Mouse (Mus musculus): ENCODE measurements around the gene Hid1.

The Hid1 gene

GRCm38 (mm10) chr11:115337350-115337749 lies 30.2 kb downstream of the Hid1 start:
- DNase-seq (ENCODE audit: low spot score in 2 of 2), result no peak

DNA sequence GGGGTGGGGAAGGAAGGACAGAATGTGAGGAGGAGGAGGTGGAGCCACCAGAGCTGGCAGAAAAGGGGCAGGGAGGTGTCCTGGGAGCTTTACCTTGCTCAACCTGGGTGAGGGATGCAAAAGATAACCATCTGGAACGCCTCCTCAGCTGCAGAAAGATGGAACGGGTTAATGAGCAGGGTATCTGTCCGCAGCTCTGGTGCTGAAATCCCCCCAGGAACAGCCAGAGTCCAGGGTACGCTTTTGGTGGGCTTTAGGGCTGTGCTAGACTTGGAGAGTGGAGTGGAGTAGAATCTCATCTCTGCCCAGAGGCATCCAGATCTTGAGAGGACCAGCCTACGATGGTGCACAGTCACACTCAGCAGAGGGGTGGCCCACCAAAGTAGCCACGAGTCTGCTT lies 31.4 kb downstream of the Hid1 start:
- no peak for DNase-seq (ENCODE audit: low spot score in 2 of 2)

GRCm38 (mm10) chr11:115335223-115335622 lies 32.3 kb downstream of the Hid1 start:
- DNase-seq (ENCODE audit: low spot score in 2 of 2), result no peak

GRCm38 (mm10) chr11:115334531-115334930 lies 33.0 kb downstream of the Hid1 start, which contains the start of gene Otop3:
Gene Otop3 (plus strand): TSS chr11:115334731.
- DNase-seq (ENCODE audit: low spot score in 2 of 2), result no peak

DNA sequence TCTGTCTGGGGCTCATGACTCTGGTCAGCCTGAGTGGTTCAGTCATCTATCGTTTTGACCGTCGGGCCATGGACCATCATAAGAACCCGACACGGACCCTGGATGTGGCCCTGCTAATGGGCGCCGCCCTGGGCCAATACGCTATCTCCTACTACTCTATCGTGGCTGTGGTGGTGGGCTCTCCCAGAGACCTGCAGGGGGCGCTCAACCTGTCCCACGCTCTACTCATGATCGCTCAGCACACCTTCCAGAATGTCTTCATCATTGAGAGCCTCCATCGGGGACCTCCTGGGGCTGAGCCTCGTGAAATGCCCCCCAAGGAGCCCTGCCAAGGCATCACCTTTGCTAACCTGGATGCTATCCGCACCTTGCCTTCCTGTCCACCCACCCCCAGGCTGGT lies 38.2 kb downstream of the Hid1 start:
- no peak for DNase-seq (ENCODE audit: low spot score in 2 of 2)

DNA sequence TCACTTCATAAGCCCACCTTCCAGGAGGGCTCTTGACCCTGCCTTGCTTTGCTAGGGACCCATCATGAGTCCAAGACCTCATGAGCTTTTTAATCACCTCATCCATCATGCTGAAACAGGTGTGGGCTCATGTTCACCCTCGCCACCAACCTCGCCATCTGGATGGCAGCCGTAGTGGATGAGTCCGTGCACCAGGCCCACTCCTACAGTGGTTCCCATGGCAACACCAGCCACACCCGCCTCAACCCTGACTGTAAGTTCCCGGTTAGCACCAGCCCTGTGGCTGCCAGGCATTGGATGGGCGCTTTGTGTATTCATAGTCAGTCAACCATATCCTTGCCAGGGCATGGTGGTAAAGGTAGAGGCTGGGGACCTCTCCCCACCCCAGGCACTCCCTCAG lies 40.8 kb downstream of the Hid1 start:
- DNase-seq (ENCODE audit: low spot score in 2 of 2), result no peak

DNA sequence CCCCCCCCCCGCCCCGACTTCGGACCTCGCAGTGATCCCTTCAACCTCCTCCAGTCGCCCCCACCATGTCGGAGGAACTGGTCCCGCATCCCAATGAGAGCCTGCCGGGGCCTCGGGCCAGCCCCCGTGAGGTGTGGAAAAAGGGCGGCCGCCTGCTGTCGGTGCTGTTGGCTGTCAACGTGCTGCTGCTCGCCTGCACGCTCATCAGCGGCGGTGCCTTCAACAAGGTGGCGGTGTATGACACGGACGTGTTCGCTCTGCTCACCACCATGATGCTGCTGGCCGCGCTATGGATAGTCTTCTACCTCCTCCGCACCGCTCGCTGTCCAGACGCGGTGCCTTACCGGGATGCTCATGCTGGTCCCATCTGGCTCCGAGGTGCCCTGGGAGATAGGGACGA lies 44.2 kb downstream of the Hid1 start:
- no peak for DNase-seq (ENCODE audit: low spot score in 2 of 2)

- DNase-seq (ENCODE audit: low spot score in 2 of 2), result peak; percentile 44 to 55
Observed at GRCm38 (mm10) chr11:115321906-115322693, 45.5 kb downstream of the Hid1 start, which contains the start of gene Ush1g. Gene Ush1g (minus strand): TSS chr11:115322041.

DNA sequence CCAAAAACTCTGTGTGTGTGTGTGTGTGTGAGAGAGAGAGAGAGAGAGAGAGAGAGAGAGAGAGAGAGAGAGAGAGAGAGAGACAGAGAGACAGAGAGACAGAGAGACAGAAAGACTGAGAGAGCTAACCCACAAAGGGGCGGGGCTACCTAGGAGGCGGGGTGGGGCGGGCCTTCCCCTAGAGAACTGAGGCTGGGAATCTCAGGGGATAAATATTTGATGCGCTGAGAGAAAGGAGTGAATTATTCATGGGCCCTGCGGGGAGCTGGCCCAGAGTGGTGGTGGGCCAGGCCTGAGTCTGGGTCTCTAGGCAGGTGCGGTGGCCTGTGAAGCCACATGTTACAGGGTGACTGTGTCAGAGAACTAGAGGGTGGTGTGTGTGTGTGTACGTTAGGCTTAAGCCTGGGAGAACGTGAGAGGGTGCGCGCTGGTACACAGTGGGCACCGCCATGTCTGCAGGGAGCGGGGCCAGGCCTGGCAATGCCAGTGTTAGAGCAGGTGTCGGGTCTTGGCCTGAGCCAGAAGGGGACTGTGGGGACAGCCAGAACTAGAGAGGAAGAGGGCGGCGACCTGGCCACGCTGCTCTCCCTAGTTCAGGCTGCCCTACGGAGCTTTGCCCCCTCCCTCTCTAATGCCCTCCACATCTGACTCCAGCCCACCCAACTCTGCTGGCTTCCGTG lies 47.7 kb downstream of the Hid1 start:
- no peak for DNase-seq (ENCODE audit: low spot score in 2 of 2)

DNA sequence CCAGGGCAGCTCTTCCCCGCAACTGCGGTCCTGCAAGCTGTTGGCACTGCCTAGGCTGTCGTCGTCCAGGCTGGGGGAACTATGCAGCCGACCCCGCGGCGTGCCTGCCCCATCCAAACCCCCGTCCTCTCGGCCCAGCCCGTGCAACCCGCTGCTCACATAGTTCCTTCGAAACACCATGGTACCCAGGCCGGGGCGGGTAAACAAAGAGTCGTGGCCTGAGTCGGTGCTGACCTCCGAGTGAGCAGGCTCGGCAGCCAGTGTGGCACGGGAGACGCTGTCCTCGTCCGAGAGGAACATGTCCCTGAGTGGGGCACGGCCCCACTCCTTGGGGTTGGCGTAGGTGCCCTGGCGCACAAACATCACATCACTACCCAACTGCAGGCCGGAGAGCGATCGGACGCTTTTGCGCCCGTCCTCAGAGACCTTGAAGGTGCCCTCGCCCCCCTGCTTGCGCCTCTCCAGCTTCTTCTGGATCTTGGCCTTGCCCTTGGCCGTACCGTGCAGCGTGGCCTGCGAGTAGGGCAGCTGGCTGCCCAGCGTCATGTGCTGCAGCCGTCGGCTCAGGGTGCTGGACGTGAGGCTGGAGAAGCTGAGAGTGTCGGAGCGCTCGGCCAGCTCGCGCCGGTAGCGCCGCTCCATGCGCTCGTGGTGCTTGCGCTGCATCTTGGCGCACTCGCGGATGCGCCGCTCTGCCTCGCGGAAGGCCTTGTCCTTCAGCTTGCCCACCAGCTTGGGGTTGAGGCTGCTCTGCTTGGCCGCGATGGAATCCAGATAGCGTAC lies 49.1 kb downstream of the Hid1 start:
- DNase-seq (ENCODE audit: low spot score in 2 of 2), result no peak

GRCm38 (mm10) chr11:115317204-115317603 lies 50.4 kb downstream of the Hid1 start:
- no peak for DNase-seq (ENCODE audit: low spot score in 2 of 2)

DNA sequence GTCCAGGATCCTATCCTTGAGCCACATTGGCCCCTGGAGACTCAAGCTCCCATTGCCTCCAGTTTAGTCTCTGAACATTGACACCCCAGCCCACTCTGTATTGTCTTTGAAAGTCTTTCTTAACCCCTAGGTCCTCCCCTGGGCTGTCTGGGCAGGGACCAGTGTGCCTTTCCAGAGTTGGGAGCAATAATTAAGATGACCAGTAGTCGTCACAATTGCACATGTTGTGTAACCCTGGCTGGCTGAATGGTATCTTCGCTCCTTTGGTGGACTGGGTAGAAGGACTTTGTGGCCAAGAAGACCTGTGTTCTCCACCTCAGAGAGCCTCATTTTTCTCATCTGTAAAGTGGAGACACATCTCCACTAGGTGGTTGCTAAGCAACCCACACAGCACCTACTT lies 53.3 kb downstream of the Hid1 start:
- no peak for DNase-seq (ENCODE audit: low spot score in 2 of 2)

- DNase-seq (ENCODE audit: low spot score in 2 of 2), result no peak
Observed at GRCm38 (mm10) chr11:115308781-115309180, 58.8 kb downstream of the Hid1 start.

- no peak for DNase-seq (ENCODE audit: low spot score in 2 of 2)
Observed at GRCm38 (mm10) chr11:115306863-115307262, 60.7 kb downstream of the Hid1 start, which contains the start of gene Otop2. Gene Otop2 (plus strand): TSS chr11:115307163.

DNA sequence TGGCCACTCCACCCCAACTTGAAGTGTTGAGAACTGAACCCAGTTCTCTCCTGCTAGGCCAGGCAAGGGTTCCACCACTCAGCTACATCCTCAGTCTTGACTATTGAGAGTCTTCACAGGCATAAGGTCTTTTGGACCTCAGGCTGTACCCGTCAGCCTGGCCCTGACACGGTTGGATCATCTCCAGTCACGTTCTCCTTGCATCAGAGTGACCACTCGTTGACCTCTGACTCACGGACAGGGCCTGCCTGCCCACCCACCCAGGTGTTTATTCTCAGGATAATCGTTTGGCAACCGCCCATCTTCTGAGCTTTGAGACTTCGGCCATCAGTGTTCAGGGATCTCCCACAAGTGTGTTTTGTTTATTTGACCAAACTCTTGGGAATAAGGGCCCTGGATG lies 64.4 kb downstream of the Hid1 start:
- no peak for DNase-seq (ENCODE audit: low spot score in 2 of 2)

DNA sequence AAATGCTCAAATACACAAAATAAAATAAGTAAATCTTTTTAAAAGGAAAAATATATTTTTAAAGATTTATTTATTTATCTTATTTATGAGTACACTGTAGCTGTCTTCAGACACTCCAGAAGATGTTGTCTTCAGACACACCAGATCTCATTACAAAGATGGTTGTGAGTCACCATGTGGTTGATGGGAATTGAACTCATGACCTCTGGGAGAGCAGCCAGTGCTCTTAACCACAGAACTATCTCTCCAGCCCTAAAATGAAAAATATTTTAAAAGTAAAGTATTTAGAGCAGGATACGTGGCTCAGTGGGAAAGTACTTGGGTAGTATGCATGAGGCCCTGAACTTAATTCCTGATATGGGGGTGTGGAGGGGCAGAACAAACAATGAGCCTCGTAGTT lies 66.2 kb downstream of the Hid1 start:
- no peak for DNase-seq (ENCODE audit: low spot score in 2 of 2)

DNA sequence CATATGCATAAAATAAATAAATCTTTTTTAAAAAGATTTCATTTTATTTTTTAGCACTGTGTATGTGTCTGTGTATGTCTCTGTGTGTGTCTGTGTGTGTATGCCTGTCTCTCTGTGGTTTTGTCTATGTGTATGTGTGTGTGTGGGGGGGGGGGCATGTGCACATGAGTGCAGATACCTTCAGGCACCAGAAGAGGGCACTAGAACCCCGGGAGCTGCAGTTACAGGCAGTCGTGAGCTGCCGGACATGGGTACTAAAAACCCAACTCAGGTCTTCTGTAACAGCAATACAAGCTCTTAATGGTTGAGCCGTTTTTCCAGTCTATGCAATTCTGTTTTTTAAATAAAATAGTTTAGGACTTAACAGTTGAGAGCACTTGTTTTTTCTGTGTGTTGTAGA lies 66.8 kb downstream of the Hid1 start:
- no peak for DNase-seq (ENCODE audit: low spot score in 2 of 2)

DNA sequence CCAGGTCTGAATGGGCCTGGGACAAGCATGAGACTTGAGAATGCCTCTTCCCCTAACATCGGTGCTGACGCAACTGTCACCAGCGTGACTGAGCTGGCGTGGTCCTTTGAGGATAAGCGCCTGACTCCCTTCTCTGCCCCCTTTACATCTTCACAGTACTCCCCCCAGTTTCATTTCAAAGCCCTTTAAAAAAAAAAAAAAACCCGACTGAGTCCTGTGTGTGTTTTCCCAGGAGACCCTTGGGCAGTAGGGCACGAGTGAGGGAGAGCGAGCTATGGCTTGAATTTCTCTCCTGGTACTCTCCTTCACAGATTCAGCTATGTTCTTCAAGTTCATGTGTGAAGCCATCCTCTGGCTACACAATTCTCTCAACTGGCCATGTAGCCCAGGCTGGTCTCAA lies 69.4 kb downstream of the Hid1 start:
- DNase-seq (ENCODE audit: low spot score in 2 of 2), result no peak

Data from natural killer cell, adult 2 months (primary cell).